Mouse (Mus musculus) ES-E14 (cell line): ENCODE data around the gene Dnaja3.

Experiments used
- CHD2 ChIP-seq: IDR thresholded peaks from 2 replicates; pipeline ENCODE4 v1.6.1; 2014; ENCODE audit warnings: mild to moderate bottlenecking, low read depth, low read length, inconsistent platforms
- HCFC1 ChIP-seq: IDR thresholded peaks from 2 replicates; pipeline ENCODE4 v1.6.1; 2012; ENCODE audit warnings: low read length, inconsistent platforms, borderline replicate concordance; ENCODE audit not compliant: insufficient read depth
- MAFK ChIP-seq: IDR thresholded peaks from 2 replicates; pipeline ENCODE4 v1.6.1; 2014; ENCODE audit warnings: mild to moderate bottlenecking, low read depth, low read length, inconsistent platforms; ENCODE audit not compliant: insufficient read depth
- ZNF384 ChIP-seq: IDR thresholded peaks from 2 replicates; pipeline ENCODE4 v1.6.1; 2012; ENCODE audit warnings: low read depth, low read length, inconsistent platforms

DNA sequence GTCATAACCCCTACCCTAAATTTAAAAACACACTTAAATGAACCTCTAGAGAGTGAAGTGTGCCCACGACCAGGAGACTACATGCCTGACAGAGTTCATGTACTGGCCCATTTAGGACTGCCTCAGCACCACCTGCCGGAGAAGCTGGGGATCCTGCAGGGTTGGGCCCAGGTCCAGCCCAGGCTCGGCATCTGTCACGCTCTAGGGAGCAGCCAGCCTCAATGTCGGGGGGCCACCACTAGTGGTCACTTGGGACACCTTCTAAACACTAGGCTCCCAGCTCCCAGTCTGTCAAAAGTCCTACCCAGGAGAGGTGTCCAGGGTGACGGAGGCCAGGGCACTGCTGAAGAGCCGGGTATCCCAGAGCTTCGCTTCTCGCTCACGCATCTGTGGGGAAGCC is 14.9 kb downstream of the Dnaja3 start:
- no peak for TF ChIP-seq ZNF384
- TF ChIP-seq HCFC1: no peak
- TF ChIP-seq MAFK: no peak
- no peak for TF ChIP-seq CHD2
